Mouse (Mus musculus) macrophage (primary cell): ENCODE data around the gene Lrrk1. TPM values are rescaled to one million over a fixed set of nuclear protein-coding genes. Genes with fewer than 3 reads are reported as not detected.

Source experiments
- H3K27ac ChIP-seq: fragments of 350-480 bp; formaldehyde crosslinking; 2 replicates; pipeline ENCODE4 v1.9.0; 2021
- H3K36me3 ChIP-seq: fragments of 350-480 bp; formaldehyde crosslinking; 2 replicates; pipeline ENCODE4 v1.9.0; 2021; ENCODE audit errors: inconsistent target
- H3K4me3 ChIP-seq: fragments of 350-480 bp; formaldehyde crosslinking; 2 replicates; pipeline ENCODE4 v1.9.0; 2021; ENCODE audit errors: inconsistent target
- H3K79me2 ChIP-seq: fragments of 350-480 bp; formaldehyde crosslinking; 2 replicates; pipeline ENCODE4 v1.9.0; 2021; ENCODE audit errors: inconsistent target
- WGBS: methylation state at CpG from one replicate; pipeline ENCODE4 v1.1.7; 2026; ENCODE audit warnings: inconsistent platforms; ENCODE audit not compliant: missing documents; 5-methylcytosine and 5-hydroxymethylcytosine counted together
- polyA plus RNA-seq: library from polyadenylated mRNA; stranded (reverse); fragments of 250-400 nt; gene quantifications from 3 replicates; pipeline ENCODE4 v1.2.4, GENCODE M21; 2018; ENCODE audit warnings: inconsistent platforms
- total RNA-seq, 78 experiments: library from RNA; depleted of rRNA; stranded (reverse); fragments of 250-400 nt; gene quantifications; 1 replicate in 9 of 78; 2 replicates in 24 of 78; 3 replicates in 43 of 78; 4 replicates in 2 of 78; pipeline ENCODE4 v1.2.4; 2018; ENCODE audit warnings: inconsistent platforms in 56 of 78

The Lrrk1 gene
- total RNA-seq (2018; cell fraction: chromatin; rRNA removed), result 100 to 1,000 TPM in 16 of 26 experiments, 10 to 100 TPM in 10; 30.9 to 175 (median 117) TPM
- 10 to 100 TPM; 13.9 to 40.6 (median 23.4) TPM for total RNA-seq (2018; cell fraction: cytosol; rRNA removed)
- 10 to 100 TPM; 26.5 to 85.3 (median 67.4) TPM for total RNA-seq (2018; cell fraction: nucleus; rRNA removed)
- polyA plus RNA-seq, result 12.7 to 23.3 TPM (median 13.9 TPM) in 3 replicates

GRCm38 (mm10) chr7:66387813-66388521 is at the start of gene Lrrk1:
Gene Lrrk1 (minus strand): TSS chr7:66388350.
- peak within 1 kb of the TSS; percentile 38 for H3K4me3 ChIP-seq

GRCm38 (mm10) chr7:66434453-66434935 is 46.3 kb upstream of the Lrrk1 start:
- H3K27ac ChIP-seq, result no peak overlapping the region
- H3K36me3 ChIP-seq, result no peaks in the 10 kb centered on the region
- no peak overlapping the region for H3K4me3 ChIP-seq
- WGBS, result 52% methylated on average over 10 of the region's 10 CpGs
- no peaks in the 10 kb centered on the region for H3K79me2 ChIP-seq

More at GRCm38 (mm10) chr7:66387813-66388521, at the start of gene Lrrk1:
- peak within 1 kb of the TSS; percentile 56 for H3K27ac ChIP-seq
- WGBS, result 2% methylated on average over 63 of the region's 70 CpGs
- H3K79me2 ChIP-seq, result peaks cover 43% of the 10 kb centered on the region
- no peaks in the 10 kb centered on the region for H3K36me3 ChIP-seq

GRCm38 (mm10) chr7:66427437-66428161 is 39.4 kb upstream of the Lrrk1 start, which contains the start of gene Aldh1a3:
Gene Aldh1a3 (minus strand): TSS chr7:66427517.
- no peak within 1 kb of the TSS for H3K4me3 ChIP-seq
- H3K79me2 ChIP-seq, result no peaks in the 10 kb centered on the region
- no peaks in the 10 kb centered on the region for H3K36me3 ChIP-seq
- WGBS, result 3% methylated on average over 48 of the region's 56 CpGs
- no peak within 1 kb of the TSS for H3K27ac ChIP-seq

- Histone ChIP-seq H3K27ac (no peak overlapping the region), H3K79me2 (no peaks in the 10 kb centered on the region), H3K36me3 (no peaks in the 10 kb centered on the region), H3K4me3 (no peak overlapping the region)
- WGBS, result 4% methylated on average over 19 of the region's 23 CpGs
Measured at GRCm38 (mm10) chr7:66427053-66427436, 38.9 kb upstream of the Lrrk1 start.

- H3K4me3 ChIP-seq, result no peak overlapping the region
- no peaks in the 10 kb centered on the region for H3K36me3 ChIP-seq
- H3K27ac ChIP-seq, result no peak overlapping the region
- no peaks in the 10 kb centered on the region for H3K79me2 ChIP-seq
- 84% methylated on average over 8 of the region's 8 CpGs for WGBS
Measured at GRCm38 (mm10) chr7:66421903-66422302, 33.8 kb upstream of the Lrrk1 start.

GRCm38 (mm10) chr7:66418981-66419380 is 30.8 kb upstream of the Lrrk1 start:
- H3K27ac ChIP-seq, result no peak overlapping the region
- no peaks in the 10 kb centered on the region for H3K79me2 ChIP-seq
- H3K36me3 ChIP-seq, result no peaks in the 10 kb centered on the region
- no peak overlapping the region for H3K4me3 ChIP-seq
- 69% methylated on average over 10 of the region's 12 CpGs for WGBS

GRCm38 (mm10) chr7:66416829-66417228 is 28.7 kb upstream of the Lrrk1 start:
- Histone ChIP-seq H3K27ac (no peak overlapping the region), H3K4me3 (no peak overlapping the region), H3K36me3 (no peaks in the 10 kb centered on the region), H3K79me2 (no peaks in the 10 kb centered on the region)
- 82% methylated on average over 4 of the region's 4 CpGs for WGBS

GRCm38 (mm10) chr7:66413093-66413492 is 24.9 kb upstream of the Lrrk1 start:
- 83% methylated on average over 6 of the region's 7 CpGs for WGBS
- H3K79me2 ChIP-seq, result no peaks in the 10 kb centered on the region
- H3K36me3 ChIP-seq, result no peaks in the 10 kb centered on the region
- no peak overlapping the region for H3K27ac ChIP-seq
- no peak overlapping the region for H3K4me3 ChIP-seq

GRCm38 (mm10) chr7:66409433-66409832 is 21.3 kb upstream of the Lrrk1 start:
- Histone ChIP-seq H3K4me3 (no peak overlapping the region), H3K36me3 (no peaks in the 10 kb centered on the region), H3K27ac (no peak overlapping the region), H3K79me2 (no peaks in the 10 kb centered on the region)
- WGBS, result 78% methylated on average over 6 of the region's 6 CpGs

GRCm38 (mm10) chr7:66406971-66407370 is 18.8 kb upstream of the Lrrk1 start:
- no peaks in the 10 kb centered on the region for H3K36me3 ChIP-seq
- no peak overlapping the region for H3K27ac ChIP-seq
- H3K4me3 ChIP-seq, result no peak overlapping the region
- H3K79me2 ChIP-seq, result no peaks in the 10 kb centered on the region
- WGBS, result 84% methylated on average over 8 of the region's 8 CpGs

GRCm38 (mm10) chr7:66405951-66406721 is 18.0 kb upstream of the Lrrk1 start:
- no peak overlapping the region for H3K27ac ChIP-seq
- H3K36me3 ChIP-seq, result no peaks in the 10 kb centered on the region
- no peaks in the 10 kb centered on the region for H3K79me2 ChIP-seq
- no peak overlapping the region for H3K4me3 ChIP-seq
- 75% methylated on average over 13 of the region's 13 CpGs for WGBS

- 89% methylated on average over 11 of the region's 11 CpGs for WGBS
- no peak overlapping the region for H3K4me3 ChIP-seq
- no peak overlapping the region for H3K27ac ChIP-seq
- no peaks in the 10 kb centered on the region for H3K79me2 ChIP-seq
- no peaks in the 10 kb centered on the region for H3K36me3 ChIP-seq
Measured at GRCm38 (mm10) chr7:66405541-66405940, 17.4 kb upstream of the Lrrk1 start.

GRCm38 (mm10) chr7:66404802-66405201 is 16.7 kb upstream of the Lrrk1 start:
- Histone ChIP-seq H3K36me3 (no peaks in the 10 kb centered on the region), H3K27ac (no peak overlapping the region), H3K4me3 (no peak overlapping the region), H3K79me2 (no peaks in the 10 kb centered on the region)
- WGBS, result 36% methylated on average over 4 of the region's 4 CpGs

GRCm38 (mm10) chr7:66404141-66404540 is 16.0 kb upstream of the Lrrk1 start:
- H3K79me2 ChIP-seq, result no peaks in the 10 kb centered on the region
- no peak overlapping the region for H3K4me3 ChIP-seq
- H3K36me3 ChIP-seq, result no peaks in the 10 kb centered on the region
- WGBS, result 28% methylated on average over 10 of the region's 10 CpGs
- no peak overlapping the region for H3K27ac ChIP-seq
